Mouse (Mus musculus): ENCODE data around the gene Angptl2.

GRCm38 (mm10) chr2:33245350-33245749 is 29.5 kb downstream of the Angptl2 start:
- no peak for TF ChIP-seq CTCF (IDR thresholded peaks at IDR 0.05; ENCODE audit: borderline replicate concordance, insufficient read depth, low read length)
- TF ChIP-seq POLR2A (IDR thresholded peaks at IDR 0.05; ENCODE audit: low read depth, low read length): no peak

All from embryonic fibroblast, embryonic 13.5 days (primary cell).